Mouse (Mus musculus) c-Kit-positive CD71-negative TER-119-negative erythroid progenitor cells, embryonic 14.5 days (primary cell): ENCODE measurements around the gene Klk1b21.
"Not testable (repeated sequence)": the region's sequence is repeated elsewhere in the genome, so short reads cannot be mapped to it uniquely, and the experiment has no call there.

Source experiments
- DNase-seq: peaks from one replicate; pipeline ENCODE4 v3.0.0-alpha.2; 2013; ENCODE audit warnings: low read depth

Gene Klk1b21

DNA sequence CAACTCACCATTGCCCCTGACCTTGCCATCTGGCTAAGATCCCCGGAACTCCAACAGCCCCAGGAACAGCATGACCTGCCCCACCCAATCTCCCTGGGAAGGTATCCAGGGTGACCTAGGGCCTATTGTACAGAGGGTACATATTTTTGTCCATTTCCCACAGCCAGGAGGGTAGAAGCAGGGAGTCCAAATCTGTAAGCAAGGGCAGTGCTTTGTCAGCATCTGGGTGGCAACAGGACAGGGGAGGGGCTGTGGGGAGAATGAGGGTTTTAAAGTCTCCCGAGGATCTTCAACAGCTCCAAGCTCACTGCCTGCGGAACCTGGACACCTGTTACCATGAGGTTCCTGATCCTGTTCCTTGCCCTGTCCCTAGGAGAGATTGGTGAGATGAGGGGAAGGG is at the start of gene Klk1b21:
TSS of gene Klk1b21 (plus strand) at position 301 of the 400 bp plus-strand sequence.
- DNase-seq, result not testable (repeated sequence)

DNA sequence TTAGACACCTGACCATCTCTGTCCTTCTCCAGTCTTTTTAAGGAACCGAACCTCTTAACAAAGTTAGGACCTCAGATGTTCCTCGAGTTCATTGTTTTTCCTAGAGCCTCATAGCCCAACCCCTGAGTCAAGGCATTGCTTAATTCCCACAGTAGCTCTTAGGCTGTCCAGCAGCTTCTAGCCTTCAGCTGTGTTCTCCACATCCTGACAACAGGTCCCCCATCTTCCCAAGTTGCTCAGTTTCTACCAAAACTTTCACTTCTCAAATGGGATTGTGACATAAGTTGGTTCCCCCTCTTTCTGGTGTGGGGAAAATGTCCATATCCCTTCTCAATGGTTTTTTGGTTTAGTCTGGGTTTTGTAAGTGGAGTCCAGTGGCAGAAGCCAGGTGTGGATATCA is 30.0 kb upstream of the Klk1b21 start:
- no peak for DNase-seq

DNA sequence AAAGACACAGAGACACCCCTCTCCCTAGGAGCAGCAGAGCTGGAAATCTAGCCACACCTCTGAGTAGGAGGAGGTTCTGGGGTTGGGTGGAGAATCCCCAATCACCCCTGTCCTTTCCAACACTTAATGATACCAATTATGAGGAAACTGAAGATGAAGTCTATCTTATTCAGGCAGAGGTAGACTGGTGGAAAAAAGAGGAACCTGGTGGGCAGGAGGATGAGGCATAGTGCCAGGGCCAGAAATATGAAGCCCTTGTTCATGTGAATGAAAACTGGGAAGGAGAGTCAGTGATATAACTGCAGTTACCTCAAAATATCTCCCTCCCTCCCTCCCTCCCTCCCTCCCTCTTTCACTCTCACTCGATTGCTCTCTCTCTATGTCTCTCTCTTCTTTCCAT is 24.4 kb upstream of the Klk1b21 start:
- no peak for DNase-seq

GRCm38 (mm10) chr7:44096111-44096510 is 6.0 kb upstream of the Klk1b21 start:
- DNase-seq, result no peak

- DNase-seq, result no peak
Measured at GRCm38 (mm10) chr7:44112373-44112772, 10.2 kb downstream of the Klk1b21 start, which contains the start of gene Klk1b22. Gene Klk1b22, plus strand, starts transcription at chr7:44112673.

DNA sequence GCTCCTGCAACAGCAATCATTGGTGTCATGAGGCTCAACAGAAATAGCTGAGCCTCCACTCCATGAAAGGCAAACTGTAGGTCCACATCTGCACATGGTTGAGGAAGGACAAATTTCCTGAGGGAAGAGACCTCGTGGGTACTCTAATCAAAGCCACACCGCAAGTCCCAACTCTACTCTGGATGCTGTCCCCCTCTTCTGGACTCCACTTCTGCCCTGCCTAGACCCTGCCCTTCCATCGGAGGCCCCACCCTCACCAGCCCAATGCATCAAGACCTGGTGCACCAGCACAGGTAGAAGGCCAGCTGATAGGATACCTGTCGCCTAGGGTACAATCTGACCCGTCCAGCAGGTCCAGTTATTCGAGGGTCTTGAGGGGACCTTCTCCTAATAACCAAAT is 21.3 kb downstream of the Klk1b21 start:
- DNase-seq, result no peak

- DNase-seq, result no peak
Measured at GRCm38 (mm10) chr7:44136467-44136866, 34.3 kb downstream of the Klk1b21 start, which contains the start of gene Klk1b16. Gene Klk1b16, plus strand, starts transcription at chr7:44136767.
